11 mouse cellular contexts compared by ENCODE assay signal in genomic region chr13:99940601-99941000, GRCm38 (mm10). TPM values are rescaled to one million over a fixed set of nuclear protein-coding genes. Genes with fewer than 3 reads are reported as not detected.
A peak's percentile ranks its signal among the peaks of the same experiment; 100 is the strongest.
DNase-seq lines count a peak whose midpoint lies in the region; ATAC-seq lines count a peak whose summit lies in the region.
"Had no signal": no experiment of that assay in that cellular context is flagged by ENCODE, and none has a peak within 500 bp of the region (broad histone marks: within the 10 kb centered on the region; RNA-seq: fewer than 3 reads in every experiment).

No protein-coding gene starts in this region.

- H3K4me3 ChIP-seq in hindbrain, embryonic 12.5 days = no peak overlapping the region
- no peak overlapping the region for H3K4me3 ChIP-seq in midbrain, embryonic 13.5 days (replicated peaks)
- H3K4me3 ChIP-seq: limb, embryonic 15.5 days had no signal

- H3K36me3 ChIP-seq in hindbrain, embryonic 12.5 days = no peaks in the 10 kb centered on the region
- H3K36me3 ChIP-seq in midbrain, embryonic 13.5 days = peaks cover 3% of the 10 kb centered on the region; the same call in 1 of the 2 replicates
- H3K36me3 ChIP-seq: limb, embryonic 15.5 days had no signal

- H3K4me2 ChIP-seq in hindbrain, embryonic 12.5 days (replicated peaks) = no peak overlapping the region
- 0 out of 2 replicates have a peak overlapping the region, but pooled peaks have one; percentile 1 for H3K4me2 ChIP-seq in midbrain, embryonic 13.5 days (replicated peaks)
- H3K4me2 ChIP-seq: limb, embryonic 15.5 days had no signal

- peak; percentile 93 for ATAC-seq in hindbrain, embryonic 12.5 days (ENCODE audit: low FRiP score)
- peak; percentile 98 for ATAC-seq in midbrain, embryonic 13.5 days
- no peak for ATAC-seq in megakaryocyte progenitor cell, adult 5-6 weeks (replicated peaks; ENCODE audit: poor library complexity)
- ATAC-seq in megakaryocyte-erythroid progenitor cell, adult 5-6 weeks (replicated peaks; ENCODE audit: low FRiP score, low TSS enrichment, poor library complexity, severe bottlenecking) = no peak

- H3K27ac ChIP-seq in hindbrain, embryonic 12.5 days = peak overlapping the region; percentile 52; the same call in 1 of the 2 replicates
- H3K27ac ChIP-seq in midbrain, embryonic 13.5 days = peak overlapping the region; percentile 75
- H3K27ac ChIP-seq: limb, embryonic 15.5 days had no signal

- DNase-seq in A20 (ENCODE audit: low read depth, low spot score) = peak; percentile 70
- peak; percentile 82 for DNase-seq in brain, adult 2 months (ENCODE audit: low read depth, low spot score)
- DNase-seq in thymus, postnatal 0 days (ENCODE audit: low spot score) = no peak
- DNase-seq in urinary bladder, postnatal 14 days (ENCODE audit: low spot score) = no peak
- DNase-seq: cerebellum, adult 9-11 months had no signal

- no peak overlapping the region for H3K9ac ChIP-seq in hindbrain, embryonic 12.5 days
- H3K9ac ChIP-seq in midbrain, embryonic 13.5 days (replicated peaks) = no peak overlapping the region
- H3K9ac ChIP-seq: limb, embryonic 15.5 days had no signal

- 16% methylated on average over 2 of the region's 2 CpGs for WGBS in hindbrain, embryonic 12.5 days
- 4% methylated on average over 2 of the region's 2 CpGs for WGBS in midbrain, embryonic 13.5 days

- no peaks in the 10 kb centered on the region for H3K9me3 ChIP-seq in hindbrain, embryonic 12.5 days (replicated peaks)
- H3K9me3 ChIP-seq in midbrain, embryonic 13.5 days = no peaks in the 10 kb centered on the region
- H3K9me3 ChIP-seq: limb, embryonic 15.5 days had no signal

- H3K27me3 ChIP-seq in hindbrain, embryonic 12.5 days = no peaks in the 10 kb centered on the region
- H3K27me3 ChIP-seq in midbrain, embryonic 13.5 days = no peaks in the 10 kb centered on the region
- H3K27me3 ChIP-seq: limb, embryonic 15.5 days had no signal

- H3K4me1 ChIP-seq in hindbrain, embryonic 12.5 days = peaks cover 26% of the 10 kb centered on the region
- H3K4me1 ChIP-seq in midbrain, embryonic 13.5 days (replicated peaks) = peaks cover 36% of the 10 kb centered on the region
- H3K4me1 ChIP-seq: limb, embryonic 15.5 days had no signal

RNA-seq across cellular contexts. Expression of gene Cartpt, which starts 39.7 kb away (rescaled TPM):
- polyA plus RNA-seq in hindbrain, embryonic 12.5 days (2016; fragmentation: Nextera tagmentation; extraction: Ambion mirVana) = 13.3 and 15.9 TPM in 2 replicates
- 24.8 and 27.1 TPM in 2 replicates for polyA plus RNA-seq in midbrain, embryonic 13.5 days (2015; fragmentation: Nextera tagmentation; extraction: Ambion mirVana)
- 0.17 and 0.29 TPM in 2 replicates for polyA plus RNA-seq in thymus, postnatal 0 days (2015; fragmentation: Nextera tagmentation; extraction: Ambion mirVana)
- total RNA-seq in megakaryocyte progenitor cell, adult 5-6 weeks (2015) = not detected in 2 replicates
- total RNA-seq in megakaryocyte progenitor cell, adult 5-6 weeks (2017) = not detected in 2 replicates
- not detected in 2 replicates for total RNA-seq in megakaryocyte-erythroid progenitor cell, adult 5-6 weeks (2014; fragmentation: Nextera tagmentation)
- not detected in 2 replicates for total RNA-seq in megakaryocyte-erythroid progenitor cell, adult 5-6 weeks (2017)
- total RNA-seq: neutrophil, adult 5-6 weeks had no signal

Comparison
In these comparisons a context has a peak if more than half of its experiments do, and no peak if none do; other contexts are left out.
1. DNase-seq: peak in A20 (single experiment) and brain, adult 2 months (single experiment); none in thymus, postnatal 0 days (single experiment) and urinary bladder, postnatal 14 days (single experiment).
2. ATAC-seq: peak in hindbrain, embryonic 12.5 days (single experiment) and midbrain, embryonic 13.5 days (single experiment); none in megakaryocyte progenitor cell, adult 5-6 weeks (single experiment) and megakaryocyte-erythroid progenitor cell, adult 5-6 weeks (single experiment).
3. RNA of gene Cartpt, which starts 39.7 kb away (polyA plus RNA-seq): 24.8 to 27.1 TPM in midbrain, embryonic 13.5 days and 13.3 to 15.9 TPM in hindbrain, embryonic 12.5 days; 0.17 to 0.29 TPM in thymus, postnatal 0 days; every median in the first group is over 10 times any median in the second.